In the genomic region with DNA sequence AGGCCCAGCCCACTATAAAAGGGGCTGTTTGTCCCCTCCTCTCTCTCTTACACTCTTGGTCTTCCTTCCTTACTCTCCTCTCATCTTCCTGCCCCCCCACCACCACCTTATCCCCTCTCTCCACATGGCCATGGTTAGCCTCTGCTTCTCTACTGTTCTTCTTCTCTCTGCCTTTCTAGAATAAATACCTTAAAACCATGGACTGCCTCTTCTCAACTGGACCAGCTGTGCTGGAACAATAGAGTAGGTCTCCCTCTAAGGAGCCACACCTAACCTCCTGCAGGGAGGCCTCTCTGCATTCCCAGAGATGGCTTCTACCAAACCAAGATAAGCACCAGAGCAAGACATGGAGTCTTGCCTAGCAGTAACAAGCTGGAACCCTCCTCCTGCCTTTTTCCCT, we compare ENCODE assay signal across 32 mouse cellular contexts.
"Had no signal": no experiment of that assay in that cellular context is flagged by ENCODE, and none has a peak within 500 bp of the region (broad histone marks: within the 10 kb centered on the region; RNA-seq: fewer than 3 reads in every experiment).

No protein-coding gene starts in this region.

- H3K27ac ChIP-seq: limb, embryonic 10.5 days; limb, embryonic 12.5 days; limb, embryonic 13.5 days; limb, embryonic 15.5 days; liver, embryonic 12.5 days; liver, embryonic 13.5 days; liver, embryonic 14.5 days; liver, embryonic 15.5 days; lung, embryonic 15.5 days; macrophage; midbrain, embryonic 10.5 days; midbrain, embryonic 12.5 days; midbrain, embryonic 13.5 days; midbrain, embryonic 15.5 days; neural tube, embryonic 12.5 days had no signal

- H3K27me3 ChIP-seq: limb, embryonic 12.5 days; limb, embryonic 13.5 days; limb, embryonic 15.5 days; liver, embryonic 12.5 days; liver, embryonic 13.5 days; liver, embryonic 15.5 days; lung, embryonic 15.5 days; megakaryocyte, embryonic 14.5 days; midbrain, embryonic 12.5 days; midbrain, embryonic 13.5 days; midbrain, embryonic 15.5 days; neural tube, embryonic 12.5 days had no signal

- ATAC-seq: liver, embryonic 12.5 days; liver, postnatal 0 days; lung, postnatal 0 days; midbrain, embryonic 13.5 days; midbrain, embryonic 15.5 days; midbrain, embryonic 16.5 days had no signal

- H3K4me1 ChIP-seq: limb, embryonic 10.5 days; limb, embryonic 12.5 days; limb, embryonic 13.5 days; limb, embryonic 15.5 days; liver, embryonic 12.5 days; liver, embryonic 13.5 days; liver, embryonic 15.5 days; lung, embryonic 15.5 days; megakaryocyte, embryonic 14.5 days; midbrain, embryonic 10.5 days; midbrain, embryonic 12.5 days; midbrain, embryonic 13.5 days; midbrain, embryonic 15.5 days; neural tube, embryonic 12.5 days had no signal

- H3K4me3 ChIP-seq: limb, embryonic 10.5 days; limb, embryonic 12.5 days; limb, embryonic 13.5 days; limb, embryonic 15.5 days; liver, embryonic 12.5 days; liver, embryonic 13.5 days; liver, embryonic 15.5 days; lung, embryonic 15.5 days; megakaryocyte, embryonic 14.5 days; midbrain, embryonic 10.5 days; midbrain, embryonic 12.5 days; midbrain, embryonic 13.5 days; midbrain, embryonic 15.5 days; myocyte; neural tube, embryonic 12.5 days had no signal

- H3K36me3 ChIP-seq: limb, embryonic 10.5 days; limb, embryonic 12.5 days; limb, embryonic 13.5 days; limb, embryonic 15.5 days; liver, embryonic 12.5 days; liver, embryonic 13.5 days; liver, embryonic 15.5 days; lung, embryonic 15.5 days; midbrain, embryonic 10.5 days; midbrain, embryonic 12.5 days; midbrain, embryonic 13.5 days; midbrain, embryonic 15.5 days; neural tube, embryonic 12.5 days had no signal

- H3K4me2 ChIP-seq: limb, embryonic 12.5 days; limb, embryonic 13.5 days; limb, embryonic 15.5 days; liver, embryonic 11.5 days; liver, embryonic 12.5 days; liver, embryonic 13.5 days; liver, embryonic 15.5 days; lung, embryonic 14.5 days; lung, embryonic 15.5 days; midbrain, embryonic 11.5 days; midbrain, embryonic 12.5 days; midbrain, embryonic 13.5 days; midbrain, embryonic 15.5 days; neural tube, embryonic 12.5 days had no signal

- H3K9ac ChIP-seq: limb, embryonic 12.5 days; limb, embryonic 13.5 days; limb, embryonic 15.5 days; liver, embryonic 12.5 days; liver, embryonic 13.5 days; liver, embryonic 14.5 days; liver, embryonic 15.5 days; liver, postnatal 0 days; lung, embryonic 14.5 days; lung, embryonic 15.5 days; midbrain, embryonic 12.5 days; midbrain, embryonic 13.5 days; midbrain, embryonic 15.5 days; neural tube, embryonic 12.5 days had no signal

- DNase-seq: left cerebral cortex, postnatal 4 days; liver; liver, embryonic 13.5 days; liver, postnatal 0 days; lung, adult 18-20 months; lung, adult 2 months; lung, embryonic 14.5 days; lung, postnatal 10 days; lung, postnatal 14 days; lung, postnatal 36 days; lung, postnatal 4 days; midbrain, embryonic 14.5 days had no signal

- H3K9me3 ChIP-seq: limb, embryonic 10.5 days; limb, embryonic 12.5 days; limb, embryonic 13.5 days; limb, embryonic 15.5 days; liver, embryonic 12.5 days; liver, embryonic 13.5 days; liver, embryonic 15.5 days; lung, embryonic 15.5 days; megakaryocyte, embryonic 14.5 days; midbrain, embryonic 10.5 days; midbrain, embryonic 12.5 days; midbrain, embryonic 13.5 days; midbrain, embryonic 15.5 days; neural tube, embryonic 12.5 days had no signal
